Mouse (Mus musculus) intestine, embryonic 14.5 days (tissue): ENCODE data around the gene Cct3. TPM values are rescaled to one million over a fixed set of nuclear protein-coding genes. Genes with fewer than 3 reads are reported as not detected.

Experiments
- ATAC-seq: fragments of 200-750 bp; cut with Nextera tagmentation; replicated peaks from 2 replicates; pipeline ENCODE4 v1.8.0; 2017; ENCODE audit warnings: low read depth, moderate number of reproducible peaks, moderate TSS enrichment, moderate library complexity; ENCODE audit not compliant: low FRiP score, low TSS enrichment
- DNase-seq: peaks from one replicate; pipeline ENCODE4 v3.0.0-alpha.2; 2018; ENCODE audit warnings: low spot score
- H3K27ac ChIP-seq: fragments of 300-500 bp; sonication (generic); 2 replicates; pipeline ENCODE4 v1.5.1; 2014; ENCODE audit warnings: low read depth, mild to moderate bottlenecking, control low read depth
- H3K27me3 ChIP-seq: fragments of 300-500 bp; sonication (generic); replicated peaks from 2 replicates; pipeline ENCODE4 v1.6.1; 2014; ENCODE audit warnings: low read length, control low read depth; ENCODE audit not compliant: control insufficient read depth, insufficient read depth
- H3K36me3 ChIP-seq: fragments of 300-500 bp; sonication (generic); 2 replicates; pipeline ENCODE4 v1.6.1; 2014; ENCODE audit warnings: low read length, control low read depth; ENCODE audit not compliant: control insufficient read depth, insufficient read depth
- H3K4me1 ChIP-seq: fragments of 300-500 bp; sonication (generic); replicated peaks from 2 replicates; pipeline ENCODE4 v1.6.1; 2014; ENCODE audit warnings: low read length, control low read depth, mixed read lengths; ENCODE audit not compliant: control insufficient read depth, insufficient read depth
- H3K4me2 ChIP-seq: fragments of 300-500 bp; sonication (generic); 2 replicates; pipeline ENCODE4 v1.6.1; 2014; ENCODE audit warnings: low read length
- H3K4me3 ChIP-seq: fragments of 300-500 bp; sonication (generic); 2 replicates; pipeline ENCODE4 v1.5.1; 2014; ENCODE audit warnings: low read depth, low read length, control low read depth, mixed read lengths
- H3K9ac ChIP-seq: fragments of 300-500 bp; sonication (generic); 2 replicates; pipeline ENCODE4 v1.6.1; 2014; ENCODE audit warnings: mild to moderate bottlenecking, low read length
- H3K9me3 ChIP-seq: fragments of 300-500 bp; sonication (generic); 2 replicates; pipeline ENCODE4 v1.6.1; 2016; ENCODE audit warnings: low read length, control low read depth; ENCODE audit not compliant: control insufficient read depth
- WGBS: fragments of 180-500 bp; shearing (Covaris S2); extraction: QIAGEN DNeasy Blood & Tissue Kit; methylation state at CpG from one replicate; pipeline ENCODE4 v1.1.7; 2014; 5-methylcytosine and 5-hydroxymethylcytosine counted together
- polyA plus RNA-seq: library from polyadenylated mRNA; unstranded; fragments of >200 nt; fragmentation: Nextera tagmentation; extraction: Ambion mirVana; gene quantifications from 2 replicates; pipeline ENCODE4 v1.2.1, GENCODE M21; 2014

Cct3 gene
- 566 and 608 TPM in 2 replicates for polyA plus RNA-seq

GRCm38 (mm10) chr3:88296561-88297318, at the start of gene Cct3, which contains the start of gene Tsacc:
TSS of gene Cct3 (plus strand) at chr3:88297116.
TSS of gene Tsacc (minus strand) at chr3:88296999.
- WGBS = under 1% methylated on average over 44 of the region's 44 CpGs
- H3K4me1 ChIP-seq = peaks cover 14% of the 10 kb centered on the region
- ATAC-seq = peak; percentile 97
- H3K9ac ChIP-seq = peak within 1 kb of the TSS; percentile 81
- peak within 1 kb of the TSS; percentile 91 for H3K4me2 ChIP-seq
- peak within 1 kb of the TSS; percentile 92 for H3K27ac ChIP-seq
- peak within 1 kb of the TSS; percentile 73 for H3K4me3 ChIP-seq
- H3K27me3 ChIP-seq = no peaks in the 10 kb centered on the region
- H3K36me3 ChIP-seq = peaks cover 29% of the 10 kb centered on the region
- DNase-seq = peak; percentile 95
- no peaks in the 10 kb centered on the region for H3K9me3 ChIP-seq

- ATAC-seq (no peak), DNase-seq (no peak)
- H3K9ac ChIP-seq = no peak overlapping the region
- H3K27ac ChIP-seq = no peak overlapping the region
- no peak overlapping the region for H3K4me2 ChIP-seq
- WGBS = 39% methylated on average over 9 of the region's 9 CpGs
- H3K27me3 ChIP-seq = peaks cover 23% of the 10 kb centered on the region
- H3K9me3 ChIP-seq = no peaks in the 10 kb centered on the region
- H3K4me1 ChIP-seq = no peaks in the 10 kb centered on the region
- no peak overlapping the region for H3K4me3 ChIP-seq
- H3K36me3 ChIP-seq = no peaks in the 10 kb centered on the region
Measured at GRCm38 (mm10) chr3:88247666-88248065, 49.2 kb upstream of the Cct3 start.

- 79% methylated on average over 11 of the region's 11 CpGs for WGBS
- H3K4me1 ChIP-seq = no peaks in the 10 kb centered on the region
- H3K4me3 ChIP-seq = no peak overlapping the region
- no peak overlapping the region for H3K9ac ChIP-seq
- no peaks in the 10 kb centered on the region for H3K9me3 ChIP-seq
- peaks cover 20% of the 10 kb centered on the region for H3K27me3 ChIP-seq
- no peak for ATAC-seq
- no peaks in the 10 kb centered on the region for H3K36me3 ChIP-seq
- no peak for DNase-seq
- H3K27ac ChIP-seq = no peak overlapping the region
- H3K4me2 ChIP-seq = no peak overlapping the region
Measured at GRCm38 (mm10) chr3:88248406-88248805, 48.5 kb upstream of the Cct3 start.

GRCm38 (mm10) chr3:88252739-88253138, 44.2 kb upstream of the Cct3 start:
- 51% methylated on average over 6 of the region's 6 CpGs for WGBS
- DNase-seq = no peak
- H3K36me3 ChIP-seq = no peaks in the 10 kb centered on the region
- H3K4me1 ChIP-seq = peaks cover 8% of the 10 kb centered on the region
- no peak overlapping the region for H3K27ac ChIP-seq
- no peak overlapping the region for H3K9ac ChIP-seq
- peaks cover 27% of the 10 kb centered on the region for H3K27me3 ChIP-seq
- H3K4me3 ChIP-seq = no peak overlapping the region
- ATAC-seq = no peak
- H3K4me2 ChIP-seq = no peak overlapping the region
- H3K9me3 ChIP-seq = no peaks in the 10 kb centered on the region

- H3K9ac ChIP-seq = 0 out of 2 replicates have a peak within 1 kb of the TSS, but pooled peaks have one; percentile 25
- no peak for DNase-seq
Measured at GRCm38 (mm10) chr3:88254268-88254926, 42.5 kb upstream of the Cct3 start, which contains the start of gene Rhbg. TSS of gene Rhbg (minus strand) at chr3:88254709.

GRCm38 (mm10) chr3:88255950-88256349, 41.0 kb upstream of the Cct3 start:
- Histone ChIP-seq H3K36me3 (no peaks in the 10 kb centered on the region), H3K9me3 (no peaks in the 10 kb centered on the region), H3K4me2 (no peak overlapping the region), H3K27ac (no peak overlapping the region), H3K4me3 (no peak overlapping the region), H3K9ac (no peak overlapping the region), H3K27me3 (peaks cover 27% of the 10 kb centered on the region), H3K4me1 (peaks cover 8% of the 10 kb centered on the region)
- WGBS = 50% methylated on average over 6 of the region's 6 CpGs
- DNase-seq (no peak), ATAC-seq (no peak)

More at GRCm38 (mm10) chr3:88254268-88254926, 42.5 kb upstream of the Cct3 start, which contains the start of gene Rhbg:
- Histone ChIP-seq H3K4me3 (peak within 1 kb of the TSS; percentile 33), H3K9me3 (no peaks in the 10 kb centered on the region), H3K36me3 (no peaks in the 10 kb centered on the region), H3K4me2 (peak within 1 kb of the TSS; percentile 57), H3K4me1 (peaks cover 8% of the 10 kb centered on the region), H3K27ac (no peak within 1 kb of the TSS), H3K27me3 (peaks cover 27% of the 10 kb centered on the region)
- no peak for ATAC-seq
- WGBS = 1% methylated on average over 34 of the region's 34 CpGs

- ATAC-seq (no peak), DNase-seq (no peak)
- Histone ChIP-seq H3K27me3 (peaks cover 27% of the 10 kb centered on the region), H3K4me1 (peaks cover 8% of the 10 kb centered on the region), H3K9me3 (no peaks in the 10 kb centered on the region), H3K9ac (no peak overlapping the region), H3K4me3 (no peak overlapping the region), H3K4me2 (no peak overlapping the region), H3K27ac (no peak overlapping the region), H3K36me3 (no peaks in the 10 kb centered on the region)
- WGBS = 62% methylated on average over 7 of the region's 7 CpGs
Measured at GRCm38 (mm10) chr3:88256382-88256781, 40.5 kb upstream of the Cct3 start.

GRCm38 (mm10) chr3:88262346-88262745, 34.6 kb upstream of the Cct3 start:
- H3K9me3 ChIP-seq = no peaks in the 10 kb centered on the region
- H3K27ac ChIP-seq = no peak overlapping the region
- no peak overlapping the region for H3K4me2 ChIP-seq
- H3K4me3 ChIP-seq = no peak overlapping the region
- H3K4me1 ChIP-seq = no peaks in the 10 kb centered on the region
- no peaks in the 10 kb centered on the region for H3K27me3 ChIP-seq
- WGBS = 64% methylated on average over 3 of the region's 3 CpGs
- H3K36me3 ChIP-seq = no peaks in the 10 kb centered on the region
- ATAC-seq (no peak), DNase-seq (no peak)
- H3K9ac ChIP-seq = no peak overlapping the region
